Mouse (Mus musculus): Measurements from ENCODE around the gene Trim11. TPM values are rescaled to one million over a fixed set of nuclear protein-coding genes. Genes with fewer than 3 reads are reported as not detected.

The Trim11 gene
- polyA plus RNA-seq, 1 experiment from 2014 or later: 20.7 TPM

DNA sequence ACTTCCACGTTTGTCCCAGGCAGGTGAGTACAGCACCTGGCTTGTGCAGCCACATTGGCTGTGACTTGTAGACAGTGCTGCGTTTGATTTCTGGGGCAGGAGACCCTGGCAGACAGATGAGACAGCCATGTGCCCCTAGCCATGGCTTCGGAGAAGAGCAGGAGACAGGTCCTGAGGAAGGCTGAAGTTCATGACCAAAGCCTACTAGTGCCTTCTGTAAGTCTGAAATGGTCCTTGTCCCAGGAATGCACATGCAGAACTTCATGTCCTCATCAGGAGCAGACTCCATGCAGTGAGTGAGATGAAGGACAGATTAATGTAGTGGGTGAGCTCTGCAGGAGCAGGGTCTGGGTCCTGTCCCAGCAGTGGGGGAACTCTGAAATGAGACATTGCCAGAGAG is 14.0 kb downstream of the Trim11 start:
- WGBS: 89% methylated on average over 3 of the region's 3 CpGs
- Histone ChIP-seq H3K27ac (ENCODE audit: low read depth, low read length) (no peak overlapping the region), H3K9ac (ENCODE audit: low read length) (no peak overlapping the region), H3K4me2 (ENCODE audit: low read length) (no peak overlapping the region), H3K9me3 (replicated peaks; ENCODE audit: control insufficient read depth, low read length) (no peaks in the 10 kb centered on the region), H3K36me3 (ENCODE audit: control insufficient read depth, insufficient read depth, low read length) (peaks cover 40% of the 10 kb centered on the region), H3K4me1 (ENCODE audit: control insufficient read depth, insufficient read depth, low read length) (0 out of 2 replicates have a peak, but pooled peaks cover 3% of the 10 kb centered on the region), H3K4me3 (ENCODE audit: low read depth, low read length) (no peak overlapping the region), H3K27me3 (replicated peaks; ENCODE audit: control insufficient read depth, insufficient read depth, low read length) (no peaks in the 10 kb centered on the region; the same call in 1 of the 2 replicates)
- ATAC-seq (no peak), DNase-seq (ENCODE audit: low spot score) (no peak)

DNA sequence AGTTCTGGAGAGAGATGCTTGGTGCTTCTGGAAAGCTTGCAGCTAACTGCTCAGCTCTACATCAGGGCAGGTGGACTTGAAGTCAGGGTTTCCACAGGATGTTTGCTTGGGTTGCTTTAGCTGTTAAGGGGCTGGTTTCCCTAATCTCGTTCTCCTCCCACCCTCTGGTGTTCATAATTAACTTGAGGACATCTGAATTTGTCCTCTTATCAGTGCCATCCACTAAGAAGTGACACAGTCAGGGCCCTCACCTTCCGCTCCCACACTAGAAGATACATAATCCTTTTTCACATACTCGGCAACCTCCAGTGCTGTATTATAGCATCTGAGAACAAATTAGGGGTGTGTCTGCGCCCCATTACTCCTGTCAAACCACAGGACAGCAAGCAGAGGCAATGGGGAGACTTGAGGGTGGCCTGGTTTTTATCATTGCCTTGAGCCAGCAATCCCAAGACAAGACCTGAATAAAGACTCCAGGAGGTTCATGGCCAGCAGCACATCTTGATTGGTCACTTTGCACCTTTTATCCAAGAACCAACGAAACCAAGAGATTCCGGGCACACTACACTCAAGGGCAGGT is 15.3 kb downstream of the Trim11 start:
- Histone ChIP-seq H3K4me2 (ENCODE audit: low read length) (no peak overlapping the region), H3K27ac (ENCODE audit: low read depth, low read length) (no peak overlapping the region), H3K36me3 (ENCODE audit: control insufficient read depth, insufficient read depth, low read length) (peaks cover 29% of the 10 kb centered on the region), H3K9me3 (replicated peaks; ENCODE audit: control insufficient read depth, low read length) (no peaks in the 10 kb centered on the region), H3K9ac (ENCODE audit: low read length) (no peak overlapping the region), H3K4me3 (ENCODE audit: low read depth, low read length) (no peak overlapping the region), H3K4me1 (ENCODE audit: control insufficient read depth, insufficient read depth, low read length) (0 out of 2 replicates have a peak, but pooled peaks cover 3% of the 10 kb centered on the region), H3K27me3 (replicated peaks; ENCODE audit: control insufficient read depth, insufficient read depth, low read length) (no peaks in the 10 kb centered on the region; the same call in 1 of the 2 replicates)
- ATAC-seq (no peak), DNase-seq (ENCODE audit: low spot score) (no peak)
- 81% methylated on average over 6 of the region's 6 CpGs for WGBS

DNA sequence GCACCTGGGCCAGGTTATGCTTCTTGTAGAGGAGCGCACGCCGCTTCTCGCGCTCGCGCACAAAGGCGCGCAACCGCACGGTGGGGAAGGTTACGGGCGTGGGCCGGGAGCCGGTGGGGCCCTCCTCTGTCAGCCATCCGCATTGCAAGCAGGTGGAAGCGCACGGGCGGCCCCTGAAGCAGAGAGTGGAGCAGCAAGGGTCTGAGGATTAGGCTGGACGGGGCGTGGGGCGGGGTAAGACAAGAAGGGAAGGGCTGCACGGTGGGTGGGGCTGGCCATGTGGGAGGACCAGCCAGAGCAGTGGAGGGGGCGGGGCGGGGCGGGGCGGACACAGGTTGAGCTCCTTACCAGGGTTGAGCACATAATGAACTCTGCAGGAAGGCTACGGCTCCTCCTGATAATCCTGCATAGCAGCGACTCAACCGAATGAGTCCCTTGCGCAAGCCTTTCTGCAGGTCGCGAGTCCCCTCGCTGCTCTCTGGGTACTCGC is 16.5 kb downstream of the Trim11 start:
- DNase-seq (ENCODE audit: low spot score): peak; percentile 40
- peak overlapping the region; percentile 38 for H3K4me3 ChIP-seq (ENCODE audit: low read depth, low read length)
- no peak overlapping the region for H3K27ac ChIP-seq (ENCODE audit: low read depth, low read length)
- H3K36me3 ChIP-seq (ENCODE audit: control insufficient read depth, insufficient read depth, low read length): peaks cover 17% of the 10 kb centered on the region
- WGBS: under 1% methylated on average over 34 of the region's 35 CpGs
- no peaks in the 10 kb centered on the region; the same call in 1 of the 2 replicates for H3K27me3 ChIP-seq (replicated peaks; ENCODE audit: control insufficient read depth, insufficient read depth, low read length)
- no peaks in the 10 kb centered on the region for H3K9me3 ChIP-seq (replicated peaks; ENCODE audit: control insufficient read depth, low read length)
- H3K4me1 ChIP-seq (ENCODE audit: control insufficient read depth, insufficient read depth, low read length): 0 out of 2 replicates have a peak, but pooled peaks cover 3% of the 10 kb centered on the region
- H3K4me2 ChIP-seq (ENCODE audit: low read length): peak overlapping the region; percentile 57
- ATAC-seq: peak; percentile 71
- H3K9ac ChIP-seq (ENCODE audit: low read length): peak overlapping the region; percentile 47

DNA sequence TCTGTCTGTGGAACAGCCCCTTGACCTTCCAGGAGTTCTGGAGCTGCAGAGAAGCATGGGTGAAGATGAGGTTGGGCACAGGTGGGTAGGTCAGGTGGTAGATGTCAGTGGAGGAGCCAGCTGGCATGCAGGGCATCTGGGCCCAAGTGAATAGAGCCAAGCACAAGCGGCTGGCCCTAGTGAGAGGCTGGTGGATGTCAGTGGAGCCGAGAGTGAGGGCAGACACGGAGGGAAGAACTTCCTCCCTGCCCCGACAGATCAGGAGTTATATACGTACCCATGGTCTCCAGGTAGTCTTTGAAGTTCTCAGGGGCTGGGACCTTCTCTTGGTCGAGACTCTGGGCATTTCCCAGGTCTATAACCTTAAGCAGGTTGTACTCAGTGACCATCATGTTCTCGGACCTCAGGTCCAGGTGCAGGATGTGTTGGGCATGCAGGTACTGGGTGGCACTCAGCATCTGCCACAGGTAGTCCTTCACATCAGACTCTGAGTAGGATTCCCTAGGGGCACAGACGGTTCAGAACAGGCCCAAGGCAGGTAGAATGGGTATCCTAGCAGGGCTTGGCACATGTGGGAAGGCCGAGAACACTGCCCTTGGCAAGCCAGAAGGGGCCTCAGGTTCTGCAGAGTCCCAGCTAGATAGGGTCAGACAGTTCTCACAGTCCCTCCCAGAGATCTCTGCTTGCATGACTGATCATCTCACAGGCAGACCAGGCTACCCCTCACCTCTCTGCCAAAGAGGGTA is 17.3 kb downstream of the Trim11 start:
- Histone ChIP-seq H3K9me3 (replicated peaks; ENCODE audit: control insufficient read depth, low read length) (no peaks in the 10 kb centered on the region), H3K4me2 (ENCODE audit: low read length) (no peak overlapping the region; the same call in 1 of the 2 replicates), H3K36me3 (ENCODE audit: control insufficient read depth, insufficient read depth, low read length) (peaks cover 9% of the 10 kb centered on the region), H3K9ac (ENCODE audit: low read length) (no peak overlapping the region), H3K4me3 (ENCODE audit: low read depth, low read length) (no peak overlapping the region), H3K27ac (ENCODE audit: low read depth, low read length) (no peak overlapping the region), H3K4me1 (ENCODE audit: control insufficient read depth, insufficient read depth, low read length) (0 out of 2 replicates have a peak, but pooled peaks cover 3% of the 10 kb centered on the region), H3K27me3 (replicated peaks; ENCODE audit: control insufficient read depth, insufficient read depth, low read length) (no peaks in the 10 kb centered on the region; the same call in 1 of the 2 replicates)
- ATAC-seq: no peak
- WGBS: 81% methylated on average over 9 of the region's 9 CpGs
- no peak for DNase-seq (ENCODE audit: low spot score)

DNA sequence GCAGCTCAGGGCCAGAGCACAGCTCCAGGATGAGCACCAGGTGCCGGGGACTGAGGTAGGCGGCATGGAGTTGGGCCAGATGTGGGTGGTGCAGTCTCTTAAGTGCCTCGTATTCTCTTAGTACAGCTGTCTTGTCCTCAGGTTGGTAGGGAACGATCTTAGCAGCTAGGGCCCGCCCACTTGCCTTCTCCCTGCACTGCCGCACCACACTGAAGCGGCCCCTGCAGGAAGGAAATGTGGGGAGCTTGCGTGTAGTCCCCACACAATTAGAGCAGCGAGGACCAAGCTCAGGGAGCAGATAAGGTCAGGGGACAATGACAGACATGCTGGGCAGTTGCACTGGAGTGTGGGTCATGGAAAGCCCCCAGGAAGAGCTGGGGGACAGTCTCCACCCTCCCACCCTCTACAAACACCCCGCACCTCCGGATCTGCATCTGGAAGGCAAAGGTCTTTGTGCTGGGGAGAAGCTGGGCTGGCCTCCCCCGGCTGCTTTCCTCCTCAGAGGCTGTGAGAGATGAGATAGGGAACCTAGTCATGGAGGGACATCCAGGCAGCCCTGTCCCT is 18.0 kb downstream of the Trim11 start:
- 55% methylated on average over 12 of the region's 12 CpGs for WGBS
- no peak overlapping the region for H3K27ac ChIP-seq (ENCODE audit: low read depth, low read length)
- H3K9me3 ChIP-seq (replicated peaks; ENCODE audit: control insufficient read depth, low read length): no peaks in the 10 kb centered on the region
- no peak for ATAC-seq
- no peak overlapping the region for H3K9ac ChIP-seq (ENCODE audit: low read length)
- H3K27me3 ChIP-seq (replicated peaks; ENCODE audit: control insufficient read depth, insufficient read depth, low read length): no peaks in the 10 kb centered on the region; the same call in 1 of the 2 replicates
- no peak overlapping the region for H3K4me2 ChIP-seq (ENCODE audit: low read length)
- no peak overlapping the region for H3K4me3 ChIP-seq (ENCODE audit: low read depth, low read length)
- H3K4me1 ChIP-seq (ENCODE audit: control insufficient read depth, insufficient read depth, low read length): 0 out of 2 replicates have a peak, but pooled peaks cover 3% of the 10 kb centered on the region
- H3K36me3 ChIP-seq (ENCODE audit: control insufficient read depth, insufficient read depth, low read length): peaks cover 2% of the 10 kb centered on the region; the same call in 1 of the 2 replicates
- DNase-seq (ENCODE audit: low spot score): no peak

DNA sequence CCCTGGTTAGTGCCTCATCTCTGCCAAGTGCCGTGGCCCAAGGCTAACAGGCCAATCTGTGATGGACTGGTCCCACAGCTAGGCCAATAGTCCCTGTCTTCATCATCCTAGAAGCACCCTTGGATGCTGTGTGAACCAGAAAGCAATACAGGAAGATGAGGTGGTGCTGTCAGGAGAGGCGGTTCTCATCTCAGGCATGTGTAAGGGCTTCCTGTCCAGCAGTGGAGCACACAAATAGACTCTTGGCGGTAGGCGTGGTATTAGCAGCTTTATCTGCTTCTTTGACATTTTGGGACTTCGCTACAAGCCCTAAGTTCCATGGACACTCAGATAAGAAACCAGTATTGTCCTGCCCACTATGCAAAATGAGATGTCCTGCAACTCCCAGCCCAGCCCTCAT is 19.6 kb downstream of the Trim11 start:
- Histone ChIP-seq H3K4me2 (ENCODE audit: low read length) (no peak overlapping the region), H3K9ac (ENCODE audit: low read length) (no peak overlapping the region), H3K4me1 (ENCODE audit: control insufficient read depth, insufficient read depth, low read length) (0 out of 2 replicates have a peak, but pooled peaks cover 3% of the 10 kb centered on the region), H3K36me3 (ENCODE audit: control insufficient read depth, insufficient read depth, low read length) (no peaks in the 10 kb centered on the region), H3K9me3 (replicated peaks; ENCODE audit: control insufficient read depth, low read length) (no peaks in the 10 kb centered on the region), H3K4me3 (ENCODE audit: low read depth, low read length) (no peak overlapping the region), H3K27me3 (replicated peaks; ENCODE audit: control insufficient read depth, insufficient read depth, low read length) (no peaks in the 10 kb centered on the region; the same call in 1 of the 2 replicates), H3K27ac (ENCODE audit: low read depth, low read length) (no peak overlapping the region)
- no peak for DNase-seq (ENCODE audit: low spot score)
- ATAC-seq: no peak
- 83% methylated on average over 5 of the region's 5 CpGs for WGBS

DNA sequence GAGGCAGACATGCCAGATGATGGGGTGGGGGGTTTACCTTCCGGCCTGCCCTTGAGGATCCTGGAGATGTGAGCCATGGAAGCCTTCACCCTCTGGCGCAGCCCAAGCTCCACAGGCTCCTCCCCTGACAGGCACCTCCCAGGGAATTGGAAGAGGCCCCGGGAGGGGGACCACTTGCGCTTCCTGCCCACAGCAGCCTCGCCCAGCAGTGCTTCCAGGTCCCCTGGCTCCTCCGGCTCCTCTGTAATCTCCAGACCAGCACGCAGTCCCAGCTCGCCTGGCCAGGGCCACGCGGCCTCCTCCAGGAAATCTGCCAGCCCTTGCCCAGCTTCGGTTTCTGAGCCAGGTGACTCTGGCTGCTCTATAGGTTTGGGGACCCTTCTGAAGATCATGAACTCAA is 21.3 kb downstream of the Trim11 start:
- WGBS: 64% methylated on average over 11 of the region's 11 CpGs
- Histone ChIP-seq H3K27me3 (replicated peaks; ENCODE audit: control insufficient read depth, insufficient read depth, low read length) (no peaks in the 10 kb centered on the region; the same call in 1 of the 2 replicates), H3K4me2 (ENCODE audit: low read length) (no peak overlapping the region), H3K27ac (ENCODE audit: low read depth, low read length) (no peak overlapping the region), H3K4me3 (ENCODE audit: low read depth, low read length) (no peak overlapping the region), H3K4me1 (ENCODE audit: control insufficient read depth, insufficient read depth, low read length) (0 out of 2 replicates have a peak, but pooled peaks cover 1% of the 10 kb centered on the region), H3K9ac (ENCODE audit: low read length) (no peak overlapping the region), H3K36me3 (ENCODE audit: control insufficient read depth, insufficient read depth, low read length) (no peaks in the 10 kb centered on the region), H3K9me3 (replicated peaks; ENCODE audit: control insufficient read depth, low read length) (no peaks in the 10 kb centered on the region)
- DNase-seq (ENCODE audit: low spot score) (no peak), ATAC-seq (no peak)

DNA sequence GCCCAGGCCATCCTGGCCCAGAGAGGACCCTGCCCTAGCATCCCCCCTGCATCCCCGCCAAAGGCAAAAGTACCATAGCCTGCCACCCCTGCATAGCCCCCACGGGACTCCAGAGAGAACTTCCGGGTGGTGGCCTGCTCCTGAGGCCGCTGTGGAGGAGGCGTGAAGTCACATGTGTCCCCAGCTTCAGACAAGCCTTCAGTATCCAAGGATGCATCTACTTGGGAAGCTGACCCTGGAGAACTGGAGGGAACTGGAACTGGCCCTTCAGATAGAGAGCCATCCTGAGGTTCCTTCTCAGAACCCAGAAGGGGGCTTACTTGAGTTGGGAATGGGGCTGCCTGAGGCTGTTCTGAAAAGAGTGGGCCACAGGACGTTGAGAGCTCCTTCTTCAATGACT is 21.9 kb downstream of the Trim11 start:
- Histone ChIP-seq H3K27me3 (replicated peaks; ENCODE audit: control insufficient read depth, insufficient read depth, low read length) (no peaks in the 10 kb centered on the region), H3K4me3 (ENCODE audit: low read depth, low read length) (no peak overlapping the region), H3K9ac (ENCODE audit: low read length) (no peak overlapping the region), H3K27ac (ENCODE audit: low read depth, low read length) (no peak overlapping the region), H3K4me2 (ENCODE audit: low read length) (no peak overlapping the region), H3K36me3 (ENCODE audit: control insufficient read depth, insufficient read depth, low read length) (no peaks in the 10 kb centered on the region), H3K4me1 (ENCODE audit: control insufficient read depth, insufficient read depth, low read length) (no peaks in the 10 kb centered on the region), H3K9me3 (replicated peaks; ENCODE audit: control insufficient read depth, low read length) (no peaks in the 10 kb centered on the region)
- 76% methylated on average over 6 of the region's 6 CpGs for WGBS
- no peak for DNase-seq (ENCODE audit: low spot score)
- ATAC-seq: no peak
